Mouse (Mus musculus) liver, embryonic 16.5 days (tissue): Measurements from ENCODE around the gene Atp1a1. TPM values are rescaled to one million over a fixed set of nuclear protein-coding genes. Genes with fewer than 3 reads are reported as not detected.

ENCODE experiments used
- ATAC-seq: fragments of 200-750 bp; cut with Nextera tagmentation; 2 replicates; pipeline ENCODE4 v1.8.0; 2017; ENCODE audit warnings: low read depth, mild to moderate bottlenecking, moderate number of reproducible peaks, moderate library complexity
- H3K27ac ChIP-seq: fragments of 300-500 bp; sonication (generic); 2 replicates; pipeline ENCODE4 v1.5.1; 2014; ENCODE audit warnings: mild to moderate bottlenecking, low read length
- H3K27me3 ChIP-seq: fragments of 300-500 bp; sonication (generic); 2 replicates; pipeline ENCODE4 v1.6.1; 2014; ENCODE audit warnings: low read depth, low read length, mixed read lengths; ENCODE audit not compliant: control insufficient read depth, insufficient read depth
- H3K36me3 ChIP-seq: fragments of 300-500 bp; sonication (generic); 2 replicates; pipeline ENCODE4 v1.6.1; 2014; ENCODE audit warnings: mild to moderate bottlenecking; ENCODE audit not compliant: control insufficient read depth, insufficient read depth
- H3K4me1 ChIP-seq: fragments of 300-500 bp; sonication (generic); 2 replicates; pipeline ENCODE4 v1.6.1; 2014; ENCODE audit warnings: low read depth, low read length, mixed read lengths; ENCODE audit not compliant: control insufficient read depth
- H3K4me2 ChIP-seq: fragments of 300-500 bp; sonication (generic); 2 replicates; pipeline ENCODE4 v1.6.1; 2014; ENCODE audit warnings: low read depth, low read length, mixed read lengths
- H3K4me3 ChIP-seq: fragments of 300-500 bp; sonication (generic); 2 replicates; pipeline ENCODE4 v1.5.1; 2014; ENCODE audit warnings: low read depth, mild to moderate bottlenecking, low read length
- H3K9ac ChIP-seq: fragments of 300-500 bp; sonication (generic); 2 replicates; pipeline ENCODE4 v1.6.1; 2014; ENCODE audit warnings: low read depth, low read length
- H3K9me3 ChIP-seq: fragments of 300-500 bp; sonication (generic); replicated peaks from 2 replicates; pipeline ENCODE4 v1.6.1; 2016; ENCODE audit warnings: low read length; ENCODE audit not compliant: control insufficient read depth
- WGBS: fragments of 180-500 bp; shearing (Covaris S2); extraction: QIAGEN DNeasy Blood & Tissue Kit; methylation state at CpG from one replicate; pipeline ENCODE4 v1.1.7; 2014; ENCODE audit not compliant: insufficient replicate concordance; 5-methylcytosine and 5-hydroxymethylcytosine counted together
- polyA plus RNA-seq: library from polyadenylated mRNA; unstranded; fragments of >200 nt; fragmentation: Nextera tagmentation; extraction: Ambion mirVana; gene quantifications from 2 replicates; pipeline ENCODE4 v1.2.1, GENCODE M21; 2015

The Atp1a1 gene
- polyA plus RNA-seq, 1 experiment from 2014 or later: 45.4 TPM

DNA sequence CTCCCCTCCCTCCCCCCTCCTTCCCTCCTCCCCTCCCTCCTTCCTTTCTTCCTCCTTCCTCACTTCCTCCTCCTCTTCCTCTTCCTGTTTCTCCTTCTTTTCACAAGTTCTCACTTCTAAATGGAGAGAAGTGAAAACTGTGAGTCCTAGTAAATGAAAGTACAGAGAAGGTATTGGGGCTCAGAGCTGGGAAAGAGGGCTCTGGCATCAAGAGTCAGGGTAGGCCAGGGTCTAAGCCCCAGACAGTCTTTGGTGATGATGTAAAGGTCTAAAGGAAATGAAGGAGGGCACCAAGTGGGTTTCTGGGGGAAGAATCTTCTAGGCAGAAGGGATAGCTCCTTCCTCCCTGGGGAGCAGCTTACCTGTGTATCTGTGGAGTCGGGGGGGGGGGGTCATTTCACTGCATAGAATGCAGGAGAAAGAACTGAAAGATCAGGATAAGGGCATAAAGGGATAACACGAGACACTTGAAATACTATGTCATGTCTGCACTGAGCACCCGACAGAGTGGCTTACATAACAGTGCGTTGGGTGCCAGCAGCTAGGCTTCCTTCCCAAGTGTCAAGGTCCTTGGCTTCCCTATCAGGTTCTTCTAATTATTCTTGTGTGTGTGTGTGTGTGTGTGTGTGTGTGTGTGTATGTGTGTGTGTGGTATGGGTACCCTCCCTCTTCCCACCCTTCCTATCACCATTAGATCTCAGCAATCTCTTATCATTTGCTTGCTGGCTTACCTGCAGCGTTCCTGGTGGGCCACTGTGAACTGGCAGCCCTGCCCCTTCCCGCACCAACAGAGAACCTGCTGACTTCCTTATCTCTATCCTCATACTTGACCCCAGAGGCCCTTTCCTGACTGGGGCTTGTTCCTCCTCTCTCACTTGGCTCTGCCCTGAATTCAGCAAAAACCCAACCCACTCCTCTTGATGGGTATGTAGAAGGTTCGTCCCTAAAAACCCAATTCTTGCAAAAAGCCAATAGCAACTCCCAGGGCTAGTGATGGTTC lies 51.6 kb downstream of the Atp1a1 start:
- ATAC-seq: peak; percentile 22
- WGBS: 23% methylated on average over 7 of the region's 7 CpGs
- peak overlapping the region; percentile 23; the same call in 1 of the 2 replicates for H3K4me3 ChIP-seq
- no peaks in the 10 kb centered on the region for H3K9me3 ChIP-seq
- no peaks in the 10 kb centered on the region for H3K36me3 ChIP-seq
- H3K4me1 ChIP-seq: peaks cover 44% of the 10 kb centered on the region
- peak overlapping the region; percentile 38 for H3K9ac ChIP-seq
- H3K27ac ChIP-seq: peak overlapping the region; percentile 87
- H3K27me3 ChIP-seq: no peaks in the 10 kb centered on the region
- H3K4me2 ChIP-seq: peak overlapping the region; percentile 47

DNA sequence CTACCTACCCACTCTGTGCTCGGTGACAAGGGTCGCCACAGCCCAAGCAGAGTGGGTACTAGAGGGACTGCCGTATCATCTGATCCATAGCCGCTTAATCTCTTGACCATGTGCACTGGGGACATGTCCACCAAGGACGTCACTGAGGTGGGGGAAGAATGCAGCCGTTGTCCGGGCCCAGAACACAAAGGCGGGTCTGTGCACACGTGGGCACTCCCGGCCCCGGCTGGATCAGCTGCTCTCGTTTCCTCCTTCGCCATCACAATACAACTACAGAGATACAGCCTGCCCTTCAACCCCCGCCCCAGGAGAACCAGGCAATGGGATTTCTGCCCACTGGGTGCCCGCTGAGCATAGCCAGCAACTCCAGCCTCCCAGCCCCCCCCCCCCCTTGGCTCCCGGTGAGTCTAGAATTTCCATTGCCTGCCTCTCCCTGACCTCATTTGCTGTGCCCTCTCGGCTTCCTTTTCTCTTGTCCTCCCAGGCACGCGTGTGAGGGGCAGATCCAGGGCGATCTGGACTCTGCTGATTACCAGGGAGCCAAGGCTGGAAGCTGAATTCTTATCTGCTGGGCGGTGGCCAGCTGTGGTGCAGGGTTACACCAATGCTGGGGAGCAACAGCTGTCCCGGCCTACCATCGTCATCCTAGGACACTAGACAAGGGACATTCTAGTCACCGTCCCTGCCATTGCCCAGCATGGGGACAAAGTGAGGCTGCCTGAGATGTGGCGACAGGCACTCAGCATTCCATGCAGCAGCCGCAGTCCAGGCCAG lies 52.8 kb downstream of the Atp1a1 start:
- H3K9ac ChIP-seq: peak overlapping the region; percentile 69
- peak overlapping the region; percentile 99 for H3K27ac ChIP-seq
- no peaks in the 10 kb centered on the region for H3K9me3 ChIP-seq
- H3K4me2 ChIP-seq: peak overlapping the region; percentile 70
- peaks cover 44% of the 10 kb centered on the region for H3K4me1 ChIP-seq
- no peaks in the 10 kb centered on the region for H3K36me3 ChIP-seq
- H3K4me3 ChIP-seq: peak overlapping the region; percentile 64
- 34% methylated on average over 26 of the region's 26 CpGs for WGBS
- ATAC-seq: peak; percentile 98
- no peaks in the 10 kb centered on the region for H3K27me3 ChIP-seq

DNA sequence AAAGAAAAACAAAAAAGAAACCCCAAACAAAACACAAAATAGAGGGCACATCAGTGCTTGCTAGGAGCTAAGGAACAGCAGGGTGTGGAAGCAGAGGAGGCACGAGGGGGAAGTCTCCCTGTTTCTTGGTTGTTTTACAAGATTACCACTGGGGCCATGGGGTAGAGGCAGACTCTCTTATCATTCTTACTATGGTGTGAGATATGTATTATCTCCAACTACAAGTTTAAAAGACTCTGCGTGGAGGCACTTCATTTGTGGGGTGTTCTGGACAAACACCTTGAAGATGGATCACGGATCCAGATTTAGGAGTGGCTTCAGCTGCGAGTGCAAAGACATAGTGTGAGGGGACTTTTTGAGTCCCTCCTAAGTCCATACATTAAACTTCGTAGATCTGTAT lies 54.7 kb downstream of the Atp1a1 start:
- Histone ChIP-seq H3K27me3 (no peaks in the 10 kb centered on the region), H3K27ac (peak overlapping the region; percentile 62), H3K4me3 (no peak overlapping the region), H3K9me3 (no peaks in the 10 kb centered on the region), H3K4me2 (peak overlapping the region; percentile 70), H3K36me3 (no peaks in the 10 kb centered on the region), H3K4me1 (peaks cover 44% of the 10 kb centered on the region), H3K9ac (no peak overlapping the region)
- peak; percentile 14 for ATAC-seq
- WGBS: 33% methylated on average over 5 of the region's 5 CpGs

DNA sequence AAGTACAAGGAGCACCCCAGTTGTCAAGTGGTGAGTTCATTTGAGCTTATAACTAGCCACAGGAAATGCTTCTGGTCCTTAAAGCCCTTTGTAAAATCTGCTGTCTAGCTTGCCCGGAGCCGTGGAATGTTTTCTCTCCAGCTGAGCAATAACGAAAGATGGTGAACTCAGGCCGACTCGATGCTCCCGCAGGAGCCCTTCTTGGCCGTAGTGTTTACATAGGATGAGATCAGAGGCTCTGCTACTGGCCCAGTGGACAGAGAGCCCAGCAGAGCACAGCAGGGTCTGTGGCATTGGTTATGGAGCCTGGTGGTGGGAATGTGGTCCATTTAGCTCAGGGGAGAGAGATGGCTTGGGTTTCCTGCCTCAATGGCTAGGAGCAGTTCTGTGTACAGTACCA lies 60.4 kb downstream of the Atp1a1 start:
- H3K9ac ChIP-seq: no peak overlapping the region
- no peak for ATAC-seq
- H3K27ac ChIP-seq: no peak overlapping the region
- H3K4me3 ChIP-seq: no peak overlapping the region
- H3K36me3 ChIP-seq: no peaks in the 10 kb centered on the region
- H3K9me3 ChIP-seq: no peaks in the 10 kb centered on the region
- peaks cover 2% of the 10 kb centered on the region for H3K4me1 ChIP-seq
- H3K4me2 ChIP-seq: no peak overlapping the region
- no peaks in the 10 kb centered on the region for H3K27me3 ChIP-seq
- 38% methylated on average over 7 of the region's 7 CpGs for WGBS

DNA sequence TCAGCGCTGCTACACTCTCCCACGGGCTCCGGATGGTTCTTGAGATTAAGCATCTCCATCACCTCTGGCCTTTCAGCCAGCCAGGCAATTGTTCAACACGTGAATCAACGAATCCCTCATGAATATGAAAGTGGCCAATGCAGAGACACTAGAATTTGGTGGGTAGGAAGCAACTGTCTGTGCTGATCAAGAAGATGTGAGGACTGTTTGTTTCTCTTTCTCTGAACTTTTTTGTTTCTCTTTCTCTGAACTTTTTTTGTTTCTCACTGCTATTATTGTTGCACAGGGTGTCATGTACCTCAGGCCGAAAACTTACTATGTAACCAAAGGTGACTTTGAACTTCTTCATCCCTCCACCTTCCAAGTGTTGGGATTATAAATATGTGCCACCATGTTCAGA lies 62.9 kb downstream of the Atp1a1 start:
- H3K27me3 ChIP-seq: no peaks in the 10 kb centered on the region
- no peaks in the 10 kb centered on the region for H3K9me3 ChIP-seq
- no peak overlapping the region for H3K9ac ChIP-seq
- 72% methylated on average over 6 of the region's 6 CpGs for WGBS
- no peak for ATAC-seq
- H3K27ac ChIP-seq: no peak overlapping the region
- no peak overlapping the region for H3K4me3 ChIP-seq
- peaks cover 2% of the 10 kb centered on the region for H3K4me1 ChIP-seq
- no peaks in the 10 kb centered on the region for H3K36me3 ChIP-seq
- no peak overlapping the region for H3K4me2 ChIP-seq

DNA sequence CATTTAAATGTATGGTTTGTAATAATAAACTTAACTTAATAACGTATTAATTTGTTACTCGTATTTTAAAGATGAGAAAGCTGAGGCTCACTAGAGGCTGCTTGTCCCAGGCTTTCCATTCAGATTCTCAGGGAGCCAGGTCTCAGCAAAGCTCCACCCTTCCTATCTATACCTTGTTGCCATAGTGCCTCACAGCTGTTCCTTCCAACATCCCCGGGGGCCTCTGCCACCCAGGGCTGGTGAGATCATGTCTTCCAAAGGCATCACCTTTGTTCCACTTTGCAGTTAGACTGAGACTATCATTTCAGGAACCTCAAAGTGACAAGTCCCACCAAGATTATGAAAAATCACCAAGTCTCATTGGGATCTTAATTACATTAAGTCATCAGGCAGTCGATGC lies 63.9 kb downstream of the Atp1a1 start:
- no peak overlapping the region for H3K9ac ChIP-seq
- peaks cover 2% of the 10 kb centered on the region for H3K4me1 ChIP-seq
- no peak overlapping the region for H3K27ac ChIP-seq
- WGBS: 53% methylated on average over 4 of the region's 4 CpGs
- H3K4me3 ChIP-seq: no peak overlapping the region
- H3K4me2 ChIP-seq: no peak overlapping the region
- no peaks in the 10 kb centered on the region for H3K36me3 ChIP-seq
- H3K27me3 ChIP-seq: no peaks in the 10 kb centered on the region
- ATAC-seq: no peak
- no peaks in the 10 kb centered on the region for H3K9me3 ChIP-seq

DNA sequence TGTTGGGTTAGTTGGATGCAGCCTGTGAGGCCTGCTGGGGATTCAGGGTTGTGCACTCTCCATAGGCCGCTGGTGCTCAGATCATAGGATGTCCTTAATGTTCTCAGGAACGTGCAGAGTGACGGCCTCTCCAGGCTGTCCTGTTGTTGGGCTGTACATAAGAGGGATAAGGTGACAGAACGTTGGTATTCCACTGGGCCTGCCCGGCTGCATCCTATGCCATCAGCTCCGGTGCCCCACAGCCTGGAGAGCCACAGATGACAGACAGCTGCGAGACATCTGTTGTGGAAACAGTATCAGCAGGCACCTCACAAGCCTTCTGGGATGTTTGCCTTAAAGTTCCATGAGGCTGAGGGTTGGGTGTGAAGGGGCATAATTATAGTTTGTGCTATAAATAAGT lies 68.2 kb downstream of the Atp1a1 start:
- Histone ChIP-seq H3K9me3 (no peaks in the 10 kb centered on the region), H3K27me3 (no peaks in the 10 kb centered on the region), H3K4me2 (no peak overlapping the region), H3K4me3 (no peak overlapping the region), H3K4me1 (peaks cover 2% of the 10 kb centered on the region), H3K9ac (no peak overlapping the region), H3K36me3 (no peaks in the 10 kb centered on the region), H3K27ac (no peak overlapping the region)
- ATAC-seq: no peak
- 75% methylated on average over 7 of the region's 7 CpGs for WGBS

DNA sequence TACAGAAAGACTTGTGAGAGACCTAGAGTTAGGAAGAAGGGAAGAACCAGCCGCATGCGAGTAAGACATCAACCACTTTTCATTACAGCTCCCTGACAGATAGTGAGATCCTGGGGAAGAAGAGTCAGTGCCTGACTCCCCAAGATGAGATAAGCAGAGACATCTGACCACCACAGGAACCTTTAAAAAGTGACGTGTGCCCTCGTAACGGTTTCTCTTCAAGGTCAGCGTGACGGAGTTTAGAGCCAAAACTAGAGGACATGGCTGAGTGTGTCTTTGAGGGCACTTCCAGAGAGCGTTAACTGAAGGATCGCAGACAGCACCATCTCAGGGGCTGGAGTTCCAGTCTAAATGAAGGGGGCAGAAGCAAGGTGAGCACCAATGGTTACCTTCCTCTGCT lies 70.2 kb downstream of the Atp1a1 start:
- Histone ChIP-seq H3K9ac (no peak overlapping the region), H3K27me3 (no peaks in the 10 kb centered on the region), H3K9me3 (no peaks in the 10 kb centered on the region), H3K36me3 (no peaks in the 10 kb centered on the region), H3K4me3 (no peak overlapping the region), H3K4me2 (no peak overlapping the region), H3K27ac (no peak overlapping the region), H3K4me1 (no peaks in the 10 kb centered on the region)
- WGBS: 46% methylated on average over 9 of the region's 9 CpGs
- no peak for ATAC-seq

DNA sequence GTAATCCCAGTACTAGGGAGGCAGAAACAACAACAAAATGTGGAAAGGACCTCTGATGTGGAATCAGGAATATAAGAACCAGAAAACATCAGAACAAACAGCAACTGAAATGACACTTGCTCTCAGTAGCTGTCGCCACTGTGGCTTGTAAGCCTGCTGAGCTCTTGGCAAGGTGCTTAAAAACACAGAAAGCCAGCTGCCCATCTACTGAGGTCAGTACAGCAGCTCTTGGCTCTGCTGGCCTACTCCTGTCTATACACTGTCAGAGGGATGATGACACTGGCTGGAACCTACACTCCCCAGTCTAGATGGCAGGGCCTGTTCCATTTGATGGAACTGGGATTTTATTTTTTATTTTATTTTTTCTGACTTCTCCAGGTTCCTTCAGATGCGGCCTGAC lies 71.1 kb downstream of the Atp1a1 start:
- ATAC-seq: no peak
- Histone ChIP-seq H3K27ac (no peak overlapping the region), H3K4me3 (no peak overlapping the region), H3K4me2 (no peak overlapping the region), H3K27me3 (no peaks in the 10 kb centered on the region), H3K9me3 (no peaks in the 10 kb centered on the region), H3K36me3 (no peaks in the 10 kb centered on the region), H3K4me1 (no peaks in the 10 kb centered on the region), H3K9ac (no peak overlapping the region)
- WGBS: 63% methylated on average over 2 of the region's 2 CpGs
